Mouse (Mus musculus) layer of hippocampus, postnatal 10 days (tissue): Measurements from ENCODE around the gene 1700023F06Rik. TPM values are rescaled to one million over a fixed set of nuclear protein-coding genes. Genes with fewer than 3 reads are reported as not detected.
"Not testable (repeated sequence)": the region's sequence is repeated elsewhere in the genome, so short reads cannot be mapped to it uniquely, and the experiment has no call there.

ENCODE experiments used
- DNase-seq, 2 experiments: peaks; one replicate each; pipeline ENCODE4 v3.0.0; 2021; ENCODE audit warnings: low spot score in 2 of 2
- total RNA-seq, 2 experiments: library from RNA; stranded (reverse); gene quantifications; 2 replicates each; pipeline ENCODE4 v1.2.3; 2021

Gene 1700023F06Rik
- total RNA-seq, 2 experiments from 2014 or later: 1.8 TPM

- DNase-seq: no peak
These were observed 15.1 kb upstream of the 1700023F06Rik start for GRCm38 (mm10) chr11:103223444-103223843.

- DNase-seq: not testable (repeated sequence)
These were observed 14.4 kb upstream of the 1700023F06Rik start for GRCm38 (mm10) chr11:103222718-103223117.

GRCm38 (mm10) chr11:103221437-103221836, 13.1 kb upstream of the 1700023F06Rik start:
- DNase-seq: no peak

GRCm38 (mm10) chr11:103219995-103220394, 11.6 kb upstream of the 1700023F06Rik start:
- DNase-seq: no peak

GRCm38 (mm10) chr11:103219259-103219658, 10.9 kb upstream of the 1700023F06Rik start:
- DNase-seq: no peak

- no peak for DNase-seq
These were observed 10.2 kb upstream of the 1700023F06Rik start for GRCm38 (mm10) chr11:103218517-103218901.

- DNase-seq: peak; percentile 58 to 71
These were observed 9.6 kb upstream of the 1700023F06Rik start, which contains the start of gene Spata32 for GRCm38 (mm10) chr11:103217790-103218516. Gene Spata32, minus strand, starts transcription at chr11:103218432.

GRCm38 (mm10) chr11:103215355-103215754, 7.0 kb upstream of the 1700023F06Rik start:
- DNase-seq: no peak

- no peak for DNase-seq
These were observed 5.4 kb upstream of the 1700023F06Rik start for GRCm38 (mm10) chr11:103213712-103214111.

GRCm38 (mm10) chr11:103210291-103210690, 1.9 kb upstream of the 1700023F06Rik start:
- no peak for DNase-seq

GRCm38 (mm10) chr11:103206203-103206602, 2.2 kb downstream of the 1700023F06Rik start:
- no peak for DNase-seq

- DNase-seq: no peak
These were observed 6.0 kb downstream of the 1700023F06Rik start for GRCm38 (mm10) chr11:103202376-103202775.

GRCm38 (mm10) chr11:103201664-103202063, 6.7 kb downstream of the 1700023F06Rik start:
- DNase-seq: peak; percentile 88

- peak; percentile 68 to 80 for DNase-seq
These were observed 9.2 kb downstream of the 1700023F06Rik start for GRCm38 (mm10) chr11:103198911-103199803.

- DNase-seq: no peak
These were observed 10.0 kb downstream of the 1700023F06Rik start for GRCm38 (mm10) chr11:103198339-103198738.

- no peak for DNase-seq
These were observed 11.0 kb downstream of the 1700023F06Rik start for GRCm38 (mm10) chr11:103197340-103197739.

GRCm38 (mm10) chr11:103195656-103196055, 12.7 kb downstream of the 1700023F06Rik start:
- DNase-seq: no peak

GRCm38 (mm10) chr11:103195236-103195635, 13.1 kb downstream of the 1700023F06Rik start:
- no peak for DNase-seq

GRCm38 (mm10) chr11:103193825-103194168, 14.6 kb downstream of the 1700023F06Rik start:
- no peak for DNase-seq

- DNase-seq: peak; percentile 71 to 78
These were observed 15.2 kb downstream of the 1700023F06Rik start for GRCm38 (mm10) chr11:103192956-103193824.
